Mouse (Mus musculus) liver, embryonic 14.5 days (tissue): ENCODE data around the gene Wasl. TPM values are rescaled to one million over a fixed set of nuclear protein-coding genes. Genes with fewer than 3 reads are reported as not detected.

Experiments
- ATAC-seq: fragments of 200-750 bp; cut with Nextera tagmentation; 2 replicates; pipeline ENCODE4 v1.8.0; 2017; ENCODE audit warnings: moderate number of reproducible peaks, mild to moderate bottlenecking, moderate library complexity; ENCODE audit not compliant: insufficient read depth
- DNase-seq, 3 experiments: peaks; one replicate each; pipeline ENCODE4 v3.0.0-alpha.2; 2012 to 2013; ENCODE audit warnings: low read depth in 3 of 3, low spot score in 3 of 3
- H3K27ac ChIP-seq: fragments of 300-500 bp; sonication (generic); 2 replicates; pipeline ENCODE4 v1.5.1; 2014; ENCODE audit warnings: moderate library complexity, mild to moderate bottlenecking, control low read depth, inconsistent platforms
- H3K27me3 ChIP-seq: fragments of 300-500 bp; sonication (generic); 2 replicates; pipeline ENCODE4 v1.6.1; 2014; ENCODE audit warnings: mild to moderate bottlenecking, low read length, moderate library complexity; ENCODE audit not compliant: control insufficient read depth, insufficient read depth
- H3K36me3 ChIP-seq: fragments of 300-500 bp; sonication (generic); replicated peaks from 2 replicates; pipeline ENCODE4 v1.6.1; 2014; ENCODE audit warnings: low read depth; ENCODE audit not compliant: control insufficient read depth, insufficient read depth
- H3K4me1 ChIP-seq, 2 experiments: fragments of 200-500 bp in 1 of 2; fragments of 300-500 bp in 1 of 2; sonication (generic) in 1 of 2; replicated peaks; 2 replicates each; pipeline ENCODE4 v1.6.1; 2012 to 2014; ENCODE audit warnings: antibody characterized with exemption in 1 of 2, inconsistent platforms in 1 of 2, low read length in 1 of 2; ENCODE audit not compliant: control insufficient read depth in 2 of 2, insufficient read depth in 2 of 2
- H3K4me2 ChIP-seq: fragments of 300-500 bp; sonication (generic); 2 replicates; pipeline ENCODE4 v1.6.1; 2014; ENCODE audit warnings: low read depth, mild to moderate bottlenecking, control low read depth, moderate library complexity
- H3K4me3 ChIP-seq, 2 experiments: fragments of 200-500 bp in 1 of 2; fragments of 300-500 bp in 1 of 2; sonication (generic) in 1 of 2; 2 replicates each; pipeline ENCODE4 v1.5.1; 2012 to 2014; ENCODE audit warnings: low read depth in 2 of 2, low read length in 2 of 2, mild to moderate bottlenecking in 2 of 2, control low read depth in 1 of 2, inconsistent platforms in 1 of 2, moderate library complexity in 1 of 2; ENCODE audit not compliant: insufficient read depth in 1 of 2
- H3K9ac ChIP-seq: fragments of 300-500 bp; sonication (generic); replicated peaks from 2 replicates; pipeline ENCODE4 v1.6.1; 2014; ENCODE audit warnings: mild to moderate bottlenecking, control low read depth, moderate library complexity
- H3K9me3 ChIP-seq: fragments of 300-500 bp; sonication (generic); 2 replicates; pipeline ENCODE4 v1.6.1; 2016; ENCODE audit warnings: low read length, mixed read lengths; ENCODE audit not compliant: control insufficient read depth
- CTCF ChIP-seq: IDR thresholded peaks from 2 replicates; pipeline ENCODE4 v1.5.1; 2016; ENCODE audit warnings: antibody characterized with exemption, low read depth, control low read depth
- EP300 ChIP-seq: IDR thresholded peaks from 2 replicates; pipeline ENCODE4 v1.6.1; 2016; ENCODE audit warnings: antibody characterized with exemption, low read depth
- WGBS: fragments of 180-500 bp; shearing (Covaris S2); extraction: QIAGEN DNeasy Blood & Tissue Kit; methylation state at CpG from one replicate; pipeline ENCODE4 v1.1.7; 2014; ENCODE audit not compliant: insufficient replicate concordance; 5-methylcytosine and 5-hydroxymethylcytosine counted together
- polyA plus RNA-seq, 2 experiments: library from polyadenylated mRNA; depleted of rRNA in 1 of 2; stranded (reverse) in 1 of 2; unstranded in 1 of 2; fragments of >200 nt; fragmentation: Nextera tagmentation in 1 of 2; extraction: Ambion mirVana in 1 of 2; gene quantifications; 2 replicates each; pipeline versions ENCODE4 v1.2.1 to v1.2.3; 2012 to 2014

Gene Wasl
- polyA plus RNA-seq, 2 experiments, result 6.0 to 11.4 TPM

DNA sequence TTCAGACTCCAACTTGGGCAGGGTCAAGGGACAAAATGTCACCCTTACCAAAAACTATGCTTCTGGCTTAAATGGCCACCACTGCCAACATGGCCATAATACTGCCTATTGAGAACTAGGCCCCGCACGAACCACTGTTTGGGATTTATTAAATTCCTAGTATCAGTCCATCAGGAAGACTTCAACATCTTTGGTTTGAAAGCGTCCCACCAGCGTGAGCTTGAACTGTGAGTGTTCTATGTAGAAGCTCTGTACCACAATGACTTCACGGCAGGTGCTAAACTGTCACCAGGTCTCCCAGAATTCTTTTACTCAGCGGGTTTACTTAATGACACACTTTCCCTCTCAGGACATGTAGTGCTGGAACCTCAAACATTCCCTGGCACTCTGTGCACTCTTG is 51.5 kb downstream of the Wasl start:
- H3K36me3 ChIP-seq, result peaks cover 22% of the 10 kb centered on the region
- DNase-seq (no peak), ATAC-seq (no peak)
- no peak overlapping the region for H3K27ac ChIP-seq
- no peak overlapping the region for H3K4me3 ChIP-seq
- H3K27me3 ChIP-seq, result no peaks in the 10 kb centered on the region
- no peak overlapping the region for H3K4me2 ChIP-seq
- no peak overlapping the region for H3K9ac ChIP-seq
- no peaks in the 10 kb centered on the region for H3K9me3 ChIP-seq
- WGBS, result 86% methylated on average over 6 of the region's 6 CpGs
- no peak for TF ChIP-seq EP300
- TF ChIP-seq CTCF, result no peak
- no peaks in the 10 kb centered on the region for H3K4me1 ChIP-seq

DNA sequence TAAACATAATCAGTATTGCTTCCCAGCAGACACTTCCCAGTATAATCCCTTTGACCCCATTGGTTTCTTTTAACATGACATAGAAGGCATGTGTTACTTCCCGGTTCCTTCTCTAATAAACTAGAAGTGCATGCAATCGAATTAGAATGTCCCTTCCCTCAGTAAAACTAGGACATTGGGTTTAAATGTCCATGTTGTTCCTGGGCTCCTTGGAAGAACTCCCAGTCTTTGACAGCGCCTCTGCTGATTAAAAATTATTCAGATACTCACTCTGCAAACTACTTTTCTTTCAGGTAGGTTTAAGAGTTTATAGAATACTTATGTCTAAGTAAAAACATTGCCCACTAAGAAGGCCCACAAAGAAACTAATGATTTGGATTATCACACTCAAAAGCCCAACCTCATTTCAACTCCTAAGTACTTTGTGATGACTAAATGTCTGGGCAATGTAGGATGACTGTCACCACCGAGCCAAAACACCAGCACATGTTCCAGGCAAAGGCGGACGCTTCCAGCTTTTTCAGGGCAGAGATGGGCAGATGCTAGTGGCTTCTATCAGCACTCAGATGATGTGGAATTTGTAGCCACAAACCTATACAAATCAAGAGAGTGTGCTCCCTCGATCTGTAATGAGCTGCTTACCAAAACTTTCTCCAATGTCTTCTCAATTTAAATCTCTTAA is 52.6 kb downstream of the Wasl start:
- WGBS, result 73% methylated on average over 7 of the region's 7 CpGs

DNA sequence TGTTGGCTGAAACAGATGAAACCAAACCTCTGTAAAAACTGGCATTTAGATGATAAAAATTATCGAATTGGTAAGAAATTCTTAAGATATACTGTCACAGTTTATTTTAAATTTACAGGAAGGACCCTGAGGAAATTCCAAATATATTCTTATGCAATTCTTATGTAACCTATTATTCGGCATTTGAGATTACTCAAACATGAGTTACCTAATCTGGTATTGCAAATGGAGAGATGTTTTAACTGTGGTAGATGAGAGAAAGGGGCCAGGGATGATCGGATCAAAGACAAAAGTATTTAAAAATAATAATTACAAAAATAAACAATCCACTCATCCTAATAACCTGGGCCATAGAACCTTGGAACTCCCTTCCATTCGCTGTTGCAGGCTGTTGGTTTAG is 54.5 kb downstream of the Wasl start:
- Histone ChIP-seq H3K36me3 (peaks cover 8% of the 10 kb centered on the region; the same call in 1 of the 2 replicates), H3K4me3 (no peak overlapping the region), H3K4me1 (no peaks in the 10 kb centered on the region), H3K9ac (no peak overlapping the region), H3K27ac (no peak overlapping the region), H3K27me3 (no peaks in the 10 kb centered on the region), H3K9me3 (no peaks in the 10 kb centered on the region), H3K4me2 (no peak overlapping the region)
- WGBS, result 73% methylated on average over 4 of the region's 4 CpGs
- DNase-seq (no peak), ATAC-seq (no peak)
- TF ChIP-seq CTCF (no peak), EP300 (no peak)

More for the DNA sequence above, 52.6 kb downstream of the Wasl start:
- Histone ChIP-seq H3K4me3 (no peak overlapping the region), H3K27ac (no peak overlapping the region), H3K27me3 (no peaks in the 10 kb centered on the region), H3K4me1 (no peaks in the 10 kb centered on the region), H3K4me2 (no peak overlapping the region), H3K9ac (no peak overlapping the region), H3K9me3 (no peaks in the 10 kb centered on the region), H3K36me3 (peaks cover 14% of the 10 kb centered on the region)
- ATAC-seq (no peak), DNase-seq (no peak)
- TF ChIP-seq CTCF, result no peak
- no peak for TF ChIP-seq EP300

DNA sequence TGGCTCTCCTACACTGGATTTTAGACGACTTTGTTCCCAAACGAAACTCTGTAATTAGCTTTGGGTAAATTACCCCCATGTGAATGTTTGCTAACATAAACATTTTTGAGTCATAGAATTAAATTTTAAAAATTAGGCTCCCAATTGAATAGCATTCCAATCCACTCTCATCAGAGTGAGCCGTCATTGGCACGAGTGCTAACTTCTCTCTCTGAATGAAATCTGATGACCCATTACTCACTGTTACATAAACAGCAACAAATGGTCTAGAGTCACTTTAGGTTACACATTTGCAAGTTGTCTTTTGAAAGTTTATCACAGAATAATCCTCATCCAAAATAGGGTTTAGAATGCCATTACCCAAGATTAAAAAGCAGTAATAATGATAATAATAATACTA is 55.3 kb downstream of the Wasl start:
- Histone ChIP-seq H3K36me3 (peaks cover 4% of the 10 kb centered on the region; the same call in 1 of the 2 replicates), H3K9me3 (no peaks in the 10 kb centered on the region), H3K27ac (no peak overlapping the region), H3K4me1 (no peaks in the 10 kb centered on the region), H3K4me3 (no peak overlapping the region), H3K9ac (no peak overlapping the region), H3K27me3 (no peaks in the 10 kb centered on the region), H3K4me2 (no peak overlapping the region)
- no peak for TF ChIP-seq EP300
- TF ChIP-seq CTCF, result no peak
- WGBS, result 69% methylated on average over 4 of the region's 4 CpGs
- ATAC-seq (no peak), DNase-seq (no peak)

DNA sequence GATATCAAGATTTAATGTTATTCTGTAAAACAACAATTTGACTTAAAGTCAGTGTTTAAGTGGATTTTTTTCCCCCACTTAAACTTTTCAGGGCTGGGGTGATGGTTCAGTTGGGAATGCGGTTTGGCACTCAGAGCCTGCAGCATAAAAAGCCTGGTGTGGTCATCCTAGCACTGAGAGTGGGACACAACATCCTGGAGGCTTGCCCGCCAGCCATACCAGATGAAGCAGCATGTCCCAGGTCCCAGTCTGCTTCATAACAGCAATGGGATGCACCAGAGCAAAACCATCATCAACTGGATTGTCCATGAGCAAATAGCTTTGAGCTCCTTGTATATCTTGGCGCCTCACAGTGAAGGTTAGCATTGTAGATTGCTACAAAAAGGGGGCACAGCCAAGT is 56.1 kb downstream of the Wasl start:
- no peaks in the 10 kb centered on the region for H3K36me3 ChIP-seq
- H3K27me3 ChIP-seq, result no peaks in the 10 kb centered on the region
- no peaks in the 10 kb centered on the region for H3K4me1 ChIP-seq
- TF ChIP-seq EP300 (no peak), CTCF (no peak)
- H3K4me2 ChIP-seq, result no peak overlapping the region
- WGBS, result 67% methylated on average over 3 of the region's 3 CpGs
- H3K9ac ChIP-seq, result no peak overlapping the region
- no peaks in the 10 kb centered on the region for H3K9me3 ChIP-seq
- no peak overlapping the region for H3K27ac ChIP-seq
- ATAC-seq, result no peak
- no peak overlapping the region for H3K4me3 ChIP-seq
- no peak for DNase-seq
